Comparison of ENCODE assay signal across 8 mouse cellular contexts in genomic region chr7:44360792-44361301, GRCm38 (mm10). TPM values are rescaled to one million over a fixed set of nuclear protein-coding genes. Genes with fewer than 3 reads are reported as not detected.
DNase-seq lines count a peak whose midpoint lies in the region; ATAC-seq and TF ChIP-seq lines count a peak whose summit lies in the region.

No protein-coding gene starts in this region.

- H3K4me2 ChIP-seq in hindbrain, embryonic 12.5 days (replicated peaks) = peak overlapping the region; percentile 85
- peak overlapping the region; percentile 82 for H3K4me2 ChIP-seq in midbrain, embryonic 13.5 days (replicated peaks)

- no peaks in the 10 kb centered on the region for H3K9me3 ChIP-seq in hindbrain, embryonic 12.5 days (replicated peaks)
- no peaks in the 10 kb centered on the region for H3K9me3 ChIP-seq in midbrain, embryonic 13.5 days

- DNase-seq in gastrocnemius, adult 2 months = no peak
- DNase-seq in gastrocnemius, postnatal 4 days (ENCODE audit: low spot score in 2 of 2) = no peak
- DNase-seq in right cerebral cortex, adult 2 months (ENCODE audit: low spot score in 2 of 2) = peak; percentile 47 to 50
- no peak for DNase-seq in right cerebral cortex, postnatal 25 days
- DNase-seq in embryo, embryonic 11 days = no peak
- DNase-seq in Muller cell, postnatal 12 days (ENCODE audit: inconsistent ontology term) = no peak

- peak overlapping the region; percentile 86 for H3K4me3 ChIP-seq in gastrocnemius, adult 2 months
- peak overlapping the region; percentile 43 for H3K4me3 ChIP-seq in hindbrain, embryonic 12.5 days
- peak overlapping the region; percentile 47 for H3K4me3 ChIP-seq in midbrain, embryonic 13.5 days (replicated peaks)

- H3K27ac ChIP-seq in gastrocnemius, adult 2 months = peak overlapping the region; percentile 88; the same call in 1 of the 2 replicates
- H3K27ac ChIP-seq in hindbrain, embryonic 12.5 days = no peak overlapping the region
- peak overlapping the region; percentile 94 for H3K27ac ChIP-seq in midbrain, embryonic 13.5 days

- WGBS in hindbrain, embryonic 12.5 days = 10% methylated on average over 21 of the region's 21 CpGs
- 8% methylated on average over 21 of the region's 21 CpGs for WGBS in midbrain, embryonic 13.5 days

- peak overlapping the region; percentile 65 for H3K9ac ChIP-seq in hindbrain, embryonic 12.5 days
- peak overlapping the region; percentile 68; the same call in 1 of the 2 replicates for H3K9ac ChIP-seq in midbrain, embryonic 13.5 days (replicated peaks)

- peaks cover 37% of the 10 kb centered on the region for H3K4me1 ChIP-seq in hindbrain, embryonic 12.5 days
- H3K4me1 ChIP-seq in midbrain, embryonic 13.5 days (replicated peaks) = peaks cover 42% of the 10 kb centered on the region

- TF ChIP-seq CTCF in gastrocnemius, adult 2 months (IDR thresholded peaks at IDR 0.05) = no peak

- intact Hi-C loops in gastrocnemius, adult 2 months (cut with DNase I) = loop anchor here (2.0 kb wide), 1 partner anchor 56 kb away; no protein-coding TSS in a partner anchor

- H3K36me3 ChIP-seq in hindbrain, embryonic 12.5 days = no peaks in the 10 kb centered on the region
- 0 out of 2 replicates have a peak, but pooled peaks cover 9% of the 10 kb centered on the region for H3K36me3 ChIP-seq in midbrain, embryonic 13.5 days

- H3K27me3 ChIP-seq in hindbrain, embryonic 12.5 days = peaks cover 54% of the 10 kb centered on the region
- peaks cover 29% of the 10 kb centered on the region for H3K27me3 ChIP-seq in midbrain, embryonic 13.5 days

- peak; percentile 7 for ATAC-seq in hindbrain, embryonic 12.5 days (ENCODE audit: low FRiP score)
- peak; percentile 34 for ATAC-seq in midbrain, embryonic 13.5 days

RNA-seq across cellular contexts. Expression of gene Syt3, which starts 23.1 kb away (rescaled TPM):
- 1 to 10 TPM; 2.3 to 3.6 TPM for total RNA-seq in gastrocnemius, adult 2 months (2021)
- total RNA-seq in gastrocnemius, postnatal 4 days (2021) = under 1 TPM; 0.34 to 0.49 TPM
- polyA plus RNA-seq in hindbrain, embryonic 12.5 days (2016; fragmentation: Nextera tagmentation; extraction: Ambion mirVana) = 6.8 and 7.5 TPM in 2 replicates
- polyA plus RNA-seq in midbrain, embryonic 13.5 days (2015; fragmentation: Nextera tagmentation; extraction: Ambion mirVana) = 16.9 and 17.6 TPM in 2 replicates

RNA-seq across cellular contexts. Expression of gene 1700008O03Rik, which starts 24.8 kb away (rescaled TPM):
- total RNA-seq in gastrocnemius, adult 2 months (2021) = not detected
- total RNA-seq in gastrocnemius, postnatal 4 days (2021) = not detected
- polyA plus RNA-seq in hindbrain, embryonic 12.5 days (2016; fragmentation: Nextera tagmentation; extraction: Ambion mirVana) = 1.1 and 1.9 TPM in 2 replicates
- 0.70 and 1.4 TPM in 2 replicates for polyA plus RNA-seq in midbrain, embryonic 13.5 days (2015; fragmentation: Nextera tagmentation; extraction: Ambion mirVana)

RNA-seq across cellular contexts. Expression of gene Shank1, which starts 50.8 kb away (rescaled TPM):
- under 1 TPM; 0.31 to 0.59 TPM for total RNA-seq in gastrocnemius, adult 2 months (2021)
- total RNA-seq in gastrocnemius, postnatal 4 days (2021) = 1 to 10 TPM; 3.0 to 3.5 TPM
- polyA plus RNA-seq in hindbrain, embryonic 12.5 days (2016; fragmentation: Nextera tagmentation; extraction: Ambion mirVana) = 12.5 and 12.8 TPM in 2 replicates
- 26.0 and 26.4 TPM in 2 replicates for polyA plus RNA-seq in midbrain, embryonic 13.5 days (2015; fragmentation: Nextera tagmentation; extraction: Ambion mirVana)

RNA-seq across cellular contexts. Expression of gene Clec11a, which starts 54.1 kb away (rescaled TPM):
- total RNA-seq in gastrocnemius, adult 2 months (2021) = 1 to 10 TPM in 1 of 2 experiments, under 1 TPM in 1; 0.59 to 2.2 TPM
- 1 to 10 TPM; 3.9 to 4.7 TPM for total RNA-seq in gastrocnemius, postnatal 4 days (2021)
- polyA plus RNA-seq in hindbrain, embryonic 12.5 days (2016; fragmentation: Nextera tagmentation; extraction: Ambion mirVana) = 2.0 and 2.9 TPM in 2 replicates
- 3.7 and 4.0 TPM in 2 replicates for polyA plus RNA-seq in midbrain, embryonic 13.5 days (2015; fragmentation: Nextera tagmentation; extraction: Ambion mirVana)

Comparison
In these comparisons a context has a peak if more than half of its experiments do, and no peak if none do; other contexts are left out.
1. DNase-seq: peak in right cerebral cortex, adult 2 months (2 of 2); none in gastrocnemius, adult 2 months (single experiment), gastrocnemius, postnatal 4 days (0 of 2), right cerebral cortex, postnatal 25 days (single experiment), embryo, embryonic 11 days (single experiment) and Muller cell, postnatal 12 days (single experiment).
2. Peak in every context shown above with its lines, with median percentiles within 50 percentile points of each other: H3K4me3 ChIP-seq.